Mouse (Mus musculus): Measurements from ENCODE around the gene Atm.

DNA sequence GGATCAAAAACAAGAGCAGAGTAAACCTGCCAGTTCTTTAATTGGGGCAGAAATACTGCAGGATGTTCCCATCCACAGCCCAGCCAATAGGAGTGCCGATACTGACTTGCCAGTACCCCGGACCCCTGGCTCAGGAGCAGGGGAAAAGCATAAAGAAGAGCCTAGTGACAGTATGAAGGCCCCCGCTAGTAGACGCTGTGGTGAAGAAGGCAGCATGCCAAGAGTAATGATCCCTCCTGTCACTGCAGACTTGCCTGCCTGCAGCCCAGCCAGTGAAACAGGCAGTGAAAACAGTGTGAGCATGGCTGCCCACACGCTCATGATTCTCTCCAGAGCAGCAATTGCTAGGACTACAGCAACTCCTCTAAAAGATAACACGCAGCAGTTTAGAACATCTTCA lies 34.1 kb upstream of the Atm start:
- TF ChIP-seq CTCF (IDR thresholded peaks at IDR 0.05; ENCODE audit: borderline replicate concordance, insufficient read depth, low read length): no peak
- TF ChIP-seq POLR2A (IDR thresholded peaks at IDR 0.05; ENCODE audit: low read depth, low read length): no peak
